Mouse (Mus musculus) megakaryocyte-erythroid progenitor cell, adult 5-6 weeks (primary cell): ENCODE measurements at regions not wholly inside any gene's neighbourhood (a gene's known extent, or its start where the extent isn't known, plus 50 kb on each side); places are given as distances from the start of the nearest gene placed in this dataset.

Experiments
- ATAC-seq: replicated peaks from 2 replicates; pipeline ENCODE4 v1.8.0; 2016; ENCODE audit warnings: mild to moderate bottlenecking, inconsistent platforms; ENCODE audit not compliant: severe bottlenecking, poor library complexity, low FRiP score, low TSS enrichment

DNA sequence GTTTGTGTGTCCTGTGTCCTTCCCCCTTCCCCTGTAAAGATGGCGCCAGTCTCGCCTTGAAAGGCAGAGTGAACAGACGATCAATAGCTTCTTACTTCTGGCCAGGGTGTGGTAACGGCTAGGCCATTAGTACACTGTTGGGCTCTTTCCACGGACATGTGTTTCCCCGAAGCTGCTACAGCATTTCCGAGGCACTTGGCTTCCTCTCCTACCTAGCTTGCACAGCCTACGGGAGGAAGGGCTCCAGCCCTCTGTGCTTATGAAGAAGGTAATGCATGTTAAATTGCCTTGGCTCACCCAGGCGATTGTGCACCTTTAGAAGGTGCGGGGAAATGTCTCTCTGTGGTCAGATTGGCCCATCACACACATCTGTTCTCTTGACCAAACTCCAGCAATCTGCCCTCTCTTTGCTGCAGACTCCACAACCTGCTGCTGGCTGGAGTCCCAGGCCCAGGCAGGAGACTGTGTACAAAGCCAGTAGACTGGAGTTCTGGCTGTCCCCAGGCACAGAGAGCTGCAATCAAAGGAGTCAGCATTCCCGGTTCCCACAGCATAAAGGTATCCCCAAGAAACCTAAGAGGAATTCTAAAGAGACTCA lies 208.7 kb downstream of the Snx10 start:
- ATAC-seq: no peak

DNA sequence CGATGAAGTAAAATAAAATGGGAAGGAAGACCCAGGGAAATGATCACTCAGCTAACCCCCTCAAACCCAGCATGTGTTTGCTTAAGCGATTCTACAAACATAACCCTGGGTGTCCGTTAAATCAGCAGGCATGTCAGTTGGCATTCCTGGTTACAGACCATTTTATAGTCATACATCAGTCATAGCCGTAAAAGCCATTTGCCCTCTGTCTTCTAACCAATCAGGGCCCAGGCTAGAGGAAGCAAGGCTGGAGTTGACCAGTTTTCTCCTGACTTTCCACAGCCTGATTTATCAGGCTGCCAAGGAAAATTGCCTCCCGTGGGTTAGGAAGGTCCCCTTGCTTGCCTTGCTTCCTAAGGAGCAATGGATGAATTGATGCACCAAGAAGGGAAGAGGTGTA lies 212.3 kb downstream of the Snx10 start:
- no peak for ATAC-seq

DNA sequence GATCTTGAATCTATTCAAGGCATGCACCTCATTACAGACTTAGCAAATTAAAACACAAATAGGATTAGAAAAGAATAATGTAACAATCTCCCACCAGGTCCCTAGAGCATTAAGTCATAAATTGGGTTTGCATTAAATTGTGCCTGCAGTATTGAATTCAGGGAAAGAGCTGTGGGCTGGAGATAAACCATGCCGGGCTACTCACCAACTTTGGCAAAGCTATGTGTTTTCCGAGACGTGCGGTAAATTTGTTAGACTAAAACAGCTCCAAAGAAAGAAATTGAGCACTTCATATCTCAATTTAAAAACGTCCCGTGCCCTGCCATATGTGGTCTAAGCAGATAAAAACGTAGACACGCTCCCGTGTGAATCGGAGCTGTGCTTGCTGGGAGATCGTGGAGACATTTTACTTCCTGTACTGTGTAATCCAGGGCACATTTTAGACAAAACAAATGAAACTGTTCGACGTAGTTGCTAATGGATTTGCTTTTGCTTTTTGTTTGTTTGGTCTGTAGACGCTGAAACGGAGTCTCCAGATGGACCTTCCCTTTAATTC lies 219.5 kb downstream of the Snx10 start:
- ATAC-seq: peak; percentile 88

DNA sequence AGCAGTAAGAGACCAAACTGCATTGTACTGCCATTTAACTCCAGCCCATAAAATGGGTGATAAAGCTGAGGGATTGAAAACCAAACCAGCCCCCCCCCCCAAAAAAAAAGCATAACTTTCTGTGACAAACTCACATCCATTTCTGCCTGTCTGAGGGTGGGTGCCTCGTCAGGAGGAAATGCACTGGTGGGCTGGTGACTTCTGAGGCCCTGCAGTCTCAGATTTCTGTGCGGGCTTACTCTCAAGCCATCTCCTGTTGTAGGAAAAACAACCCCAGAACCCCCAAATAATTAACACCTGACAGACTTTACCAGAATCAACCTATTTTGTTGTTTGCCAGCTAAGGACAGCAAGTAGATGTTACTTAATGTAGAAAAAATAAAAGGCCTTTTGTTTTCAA lies 220.9 kb downstream of the Snx10 start:
- ATAC-seq: no peak

DNA sequence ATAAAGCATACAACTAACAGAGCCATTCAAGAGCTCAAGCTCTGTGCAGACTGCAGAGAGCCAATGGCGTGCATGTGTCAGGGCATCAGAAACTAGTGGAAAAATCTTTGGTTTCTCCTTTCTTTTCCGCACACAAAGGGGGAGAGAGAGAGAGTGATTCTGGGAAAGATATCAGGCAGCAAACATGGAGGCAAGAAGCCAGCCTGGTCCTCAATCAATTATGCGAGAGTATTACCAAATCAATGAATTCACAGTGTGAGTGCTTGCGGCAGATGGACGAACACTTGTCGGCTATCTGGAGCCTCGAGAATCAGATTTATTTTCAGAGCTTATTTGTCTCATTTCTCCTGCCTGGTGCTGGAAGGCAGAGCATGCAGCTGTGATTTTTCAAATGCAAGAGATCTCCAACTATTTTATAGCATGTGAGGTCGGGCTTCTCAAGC lies 230.6 kb downstream of the Snx10 start:
- no peak for ATAC-seq

- ATAC-seq: no peak
Measured at GRCm38 (mm10) chr6:51757131-51757530, 233.4 kb downstream of the Snx10 start.

DNA sequence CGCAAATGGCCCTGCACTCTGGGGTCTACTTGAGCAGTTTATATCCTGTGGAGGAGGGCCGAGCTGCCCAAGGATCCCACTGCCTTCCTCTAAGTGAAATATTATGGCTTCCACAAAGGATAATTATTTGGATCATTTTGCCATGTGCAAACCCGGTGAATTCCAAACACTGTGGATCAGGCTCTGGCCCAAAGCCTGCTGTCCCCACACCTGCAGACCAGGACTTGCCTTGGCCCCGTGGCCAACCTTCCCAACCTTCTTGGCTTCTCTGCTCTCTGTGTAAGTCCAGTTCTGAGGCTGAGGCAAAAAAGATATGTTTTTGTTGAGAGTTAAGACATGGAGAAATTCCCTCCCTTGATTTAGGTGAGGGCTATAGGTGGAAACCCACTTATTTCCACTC lies 234.0 kb downstream of the Snx10 start:
- no peak for ATAC-seq

- no peak for ATAC-seq
Measured at GRCm38 (mm10) chr6:51758781-51759180, 235.1 kb downstream of the Snx10 start.

- peak; percentile 93 for ATAC-seq
Measured at GRCm38 (mm10) chr6:51760372-51760771, 236.7 kb downstream of the Snx10 start.

DNA sequence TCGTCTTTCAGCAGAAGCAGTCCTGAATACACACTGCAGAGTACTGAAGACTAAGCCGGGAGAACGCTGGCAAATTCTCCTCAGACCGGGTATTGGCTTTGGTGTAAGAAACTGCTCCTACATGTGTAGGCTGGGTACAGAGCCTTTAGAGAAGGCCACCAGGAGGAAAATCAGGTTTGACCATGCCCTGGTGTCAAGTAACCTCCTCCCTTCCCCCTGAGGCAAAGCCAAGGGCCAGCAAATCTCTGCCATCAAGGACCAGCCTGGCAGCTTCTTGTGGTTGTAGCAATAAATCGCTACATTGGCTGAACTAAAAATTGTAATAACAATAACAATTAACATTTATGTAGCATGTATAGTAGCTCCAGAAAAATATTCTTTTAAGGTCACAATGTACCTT lies 237.8 kb downstream of the Snx10 start:
- ATAC-seq: no peak

- ATAC-seq: no peak
Measured at GRCm38 (mm10) chr6:51766482-51766881, 242.8 kb downstream of the Snx10 start.

- ATAC-seq: peak; percentile 97
Measured at GRCm38 (mm10) chr6:51767582-51768341, 244.1 kb downstream of the Snx10 start.

DNA sequence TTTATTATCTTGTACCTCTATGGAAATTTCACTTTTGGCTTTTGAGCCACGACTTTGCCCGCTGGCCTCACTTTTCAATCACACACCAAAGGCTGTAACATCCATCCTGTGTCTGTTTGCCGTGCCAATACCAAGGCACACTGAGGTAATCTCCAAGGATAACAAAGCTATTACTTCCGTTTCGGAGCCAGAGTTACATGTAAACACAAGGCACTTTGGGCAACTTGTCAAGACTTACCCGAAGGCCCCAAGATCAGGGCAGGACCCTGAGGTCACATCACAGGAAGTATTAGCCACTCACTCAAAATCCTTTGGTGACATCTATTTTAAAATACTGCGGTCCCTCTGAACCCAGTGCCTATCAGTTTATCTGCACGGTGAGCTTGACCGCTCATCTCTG lies 241.3 kb downstream of the Skap2 start:
- ATAC-seq: no peak

- no peak for ATAC-seq
Measured at GRCm38 (mm10) chr6:51771424-51771823, 240.9 kb downstream of the Skap2 start.

DNA sequence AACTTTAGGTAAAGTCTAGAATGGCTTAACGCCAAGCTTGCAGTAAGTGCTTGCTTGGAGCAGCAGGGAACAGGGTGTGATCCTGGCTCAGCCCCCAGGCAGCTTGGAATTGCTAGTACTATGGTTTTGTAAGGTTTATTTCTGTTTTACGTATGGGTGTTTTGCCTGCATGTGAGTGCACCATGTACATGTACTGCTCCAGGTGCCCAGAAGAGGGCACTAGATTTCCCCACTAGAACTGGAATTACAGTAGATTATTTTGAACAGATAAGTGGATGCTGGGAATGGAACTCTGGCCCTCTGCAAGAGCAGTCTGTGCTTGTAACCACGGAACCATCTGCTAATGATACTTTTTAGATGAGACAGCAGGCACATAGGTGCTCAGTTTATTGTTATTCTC lies 237.6 kb downstream of the Skap2 start:
- 0 out of 2 replicates have a peak, but pooled peaks have one; percentile 44 for ATAC-seq

DNA sequence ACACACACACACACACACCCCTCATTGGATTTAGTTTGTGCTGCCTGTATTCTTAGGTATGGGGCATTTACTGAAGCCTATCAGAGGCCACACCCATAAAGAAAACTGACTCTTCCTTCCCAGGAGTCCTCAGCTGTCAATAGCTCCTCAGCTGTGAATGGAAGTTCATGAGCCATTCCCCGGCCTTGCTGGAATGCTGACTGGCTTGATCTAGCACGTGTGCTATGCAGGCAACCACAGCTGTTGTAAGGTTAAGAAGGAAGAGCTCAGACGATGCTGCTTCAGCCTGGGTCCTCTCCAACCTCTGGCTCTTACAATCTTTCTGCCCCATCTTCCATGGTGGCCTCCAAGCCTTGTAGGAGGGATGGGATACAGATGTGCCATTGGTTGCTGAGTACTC lies 226.7 kb downstream of the Skap2 start:
- no peak for ATAC-seq

DNA sequence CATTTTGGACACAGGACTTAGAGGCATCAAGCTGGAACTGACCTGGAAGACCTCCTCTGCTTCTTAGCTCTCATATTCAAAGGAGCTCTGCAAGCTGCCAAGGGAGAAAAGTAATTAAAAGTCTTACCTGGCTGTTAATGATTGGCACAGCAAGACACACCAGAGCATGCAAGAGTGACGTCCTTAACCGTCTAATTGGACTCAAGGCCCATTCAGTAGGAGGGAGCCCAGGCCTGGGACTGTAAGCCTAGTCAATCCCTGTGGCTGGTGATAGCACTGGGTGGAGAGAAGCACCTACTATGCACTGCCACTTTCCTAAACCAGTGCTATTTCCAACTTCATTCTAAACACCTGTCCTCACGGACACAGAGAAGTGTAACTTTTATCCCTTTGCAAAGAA lies 225.5 kb downstream of the Skap2 start:
- no peak for ATAC-seq

- ATAC-seq: no peak
Measured at GRCm38 (mm10) chr6:51788156-51788555, 224.2 kb downstream of the Skap2 start.

DNA sequence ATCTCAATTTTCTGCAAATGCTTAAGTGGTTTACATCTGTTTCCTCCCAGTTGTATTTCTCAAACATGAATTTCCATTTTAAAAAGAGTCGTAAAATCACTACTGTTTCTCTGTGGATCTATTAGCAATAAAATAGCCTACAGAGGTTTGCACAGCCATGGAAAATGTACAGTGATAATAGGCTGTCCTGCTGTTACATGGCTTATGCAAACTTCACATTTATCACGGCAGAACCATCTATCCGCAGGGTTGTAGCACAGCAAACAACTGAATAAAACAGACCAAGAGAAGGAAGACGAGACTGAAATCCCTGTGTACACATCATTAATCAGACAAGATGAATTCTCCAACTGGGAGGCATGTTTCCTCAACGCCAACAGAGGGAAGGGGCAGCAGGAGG lies 222.1 kb downstream of the Skap2 start:
- ATAC-seq: no peak

DNA sequence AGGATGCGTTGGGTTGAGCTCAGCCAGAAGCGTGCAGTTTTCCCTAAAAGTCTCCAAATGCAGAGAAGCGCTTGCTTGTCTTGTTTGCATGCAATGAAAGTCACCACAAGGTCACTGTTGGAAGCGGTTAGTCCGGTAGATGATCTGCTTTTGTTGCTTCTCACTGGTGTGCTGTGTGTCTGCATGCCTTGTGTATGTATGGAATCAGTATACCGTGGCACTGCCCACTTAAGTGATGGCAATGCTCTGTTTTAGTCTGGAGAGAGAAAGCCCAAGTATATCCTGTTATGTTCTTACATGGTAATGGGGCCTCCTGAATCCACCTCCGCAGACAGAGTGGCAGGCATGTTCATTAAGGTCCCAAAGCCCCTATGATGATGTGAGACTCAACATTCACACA lies 221.7 kb downstream of the Skap2 start:
- no peak for ATAC-seq

DNA sequence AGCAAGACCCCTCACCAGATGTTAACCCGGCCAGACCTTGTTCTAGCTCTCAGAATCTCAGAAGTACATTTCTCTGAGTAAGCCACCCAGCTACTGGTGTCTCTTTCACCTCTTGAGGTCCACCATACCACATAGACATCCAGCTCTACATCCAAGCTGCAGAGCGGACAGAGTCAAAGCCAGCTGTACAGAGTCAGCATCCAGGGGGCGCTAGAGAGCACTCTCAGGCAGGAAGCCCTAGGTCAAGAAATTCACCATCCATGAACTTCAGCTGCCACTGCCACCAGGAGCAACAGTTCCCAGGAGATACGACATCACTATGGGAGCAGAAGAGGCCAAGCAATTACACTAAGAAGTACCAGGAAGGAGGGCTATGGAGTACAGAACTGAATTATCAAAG lies 217.0 kb downstream of the Skap2 start:
- ATAC-seq: peak; percentile 74
